Mouse (Mus musculus) left cerebral cortex, adult 18-20 months (tissue): ENCODE results near the gene Lama5. TPM values are rescaled to one million over a fixed set of nuclear protein-coding genes. Genes with fewer than 3 reads are reported as not detected.
A peak's percentile ranks its signal among the peaks of the same experiment; 100 is the strongest.

ENCODE experiments used
- DNase-seq, 2 experiments: peaks; one replicate each; pipeline ENCODE4 v3.0.0; 2021 to 2022; ENCODE audit warnings: low spot score in 2 of 2, mixed read lengths in 1 of 2
- microRNA-seq, 2 experiments: library from miRNA; unstranded; fragments of <30 nt; microRNA quantifications; one replicate each; pipeline ENCODE4 v1.2.0; 2021
- total RNA-seq, 2 experiments: library from RNA; stranded (reverse); gene quantifications; 2 replicates each; pipeline ENCODE4 v1.2.3; 2021

Lama5 gene
- total RNA-seq, 2 experiments from 2014 or later: 8.2 to 11.2 TPM

GRCm38 (mm10) chr2:180158627-180159026 is 67.0 kb downstream of the Lama5 start:
- no peak for DNase-seq

DNA sequence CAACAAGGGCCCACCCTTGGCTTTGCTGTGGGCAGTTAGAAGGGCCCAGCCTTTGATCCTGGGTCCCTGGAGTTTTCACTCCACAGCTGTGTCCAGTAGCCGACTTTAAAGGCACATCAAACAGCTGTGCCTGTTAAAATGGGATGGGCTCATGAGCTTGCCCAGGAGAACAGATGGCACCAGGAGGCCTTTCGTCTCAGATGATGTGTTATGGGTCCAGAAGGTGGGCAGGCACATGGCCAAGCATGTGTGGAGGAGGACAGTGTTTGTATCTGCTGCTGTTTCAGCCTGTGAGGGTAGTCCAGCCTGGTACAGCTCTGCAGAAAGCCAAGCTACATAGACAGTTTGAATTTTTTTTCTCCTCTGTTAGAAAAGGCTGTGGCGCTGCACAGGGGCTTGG is 70.9 kb downstream of the Lama5 start:
- DNase-seq: peak; percentile 44 to 74

GRCm38 (mm10) chr2:180148551-180148950 is 77.1 kb downstream of the Lama5 start:
- DNase-seq: no peak

GRCm38 (mm10) chr2:180147379-180147778 is 78.3 kb downstream of the Lama5 start:
- DNase-seq: peak; percentile 15 to 45

DNA sequence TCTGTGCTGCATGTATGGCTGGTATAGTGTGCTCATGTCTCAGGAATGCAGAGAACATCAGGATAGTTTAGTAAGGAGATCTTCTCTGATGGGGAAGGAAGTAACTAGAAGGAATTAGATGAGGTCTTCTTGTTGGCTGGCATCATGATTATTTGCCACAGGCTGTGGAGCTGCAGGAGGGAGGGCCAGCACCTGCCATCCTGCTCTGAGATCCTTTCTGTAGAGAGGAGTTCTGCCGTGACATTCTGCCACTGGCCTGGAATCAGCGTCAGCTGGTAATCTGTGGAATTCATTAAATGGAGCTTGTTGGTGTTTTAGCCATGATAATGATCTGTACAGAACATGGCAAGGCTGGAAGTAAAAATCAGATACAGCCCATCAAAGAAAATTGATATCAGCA is 79.6 kb downstream of the Lama5 start:
- no peak for DNase-seq

- DNase-seq: no peak
These were observed 90.2 kb downstream of the Lama5 start for GRCm38 (mm10) chr2:180135414-180135813.

DNA sequence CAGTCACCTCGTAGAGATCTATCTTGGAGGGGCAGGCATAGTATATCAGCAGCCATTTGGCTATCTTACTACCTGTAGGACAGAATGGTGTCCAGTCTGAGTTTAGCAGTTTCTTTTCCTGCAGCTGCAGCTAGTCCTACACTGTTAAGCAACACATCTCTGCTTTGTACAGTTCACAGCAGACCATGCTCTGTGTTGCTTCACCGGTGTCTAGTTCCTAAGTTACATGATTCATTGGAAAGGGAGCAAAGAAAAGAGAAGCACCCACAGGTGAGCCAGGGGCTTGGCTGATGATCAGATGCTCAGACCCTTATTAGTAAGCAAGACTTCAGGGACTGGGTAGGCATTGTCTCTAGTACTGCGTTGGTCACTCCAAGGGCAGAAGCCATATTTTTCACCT is 91.7 kb downstream of the Lama5 start:
- DNase-seq: no peak

DNA sequence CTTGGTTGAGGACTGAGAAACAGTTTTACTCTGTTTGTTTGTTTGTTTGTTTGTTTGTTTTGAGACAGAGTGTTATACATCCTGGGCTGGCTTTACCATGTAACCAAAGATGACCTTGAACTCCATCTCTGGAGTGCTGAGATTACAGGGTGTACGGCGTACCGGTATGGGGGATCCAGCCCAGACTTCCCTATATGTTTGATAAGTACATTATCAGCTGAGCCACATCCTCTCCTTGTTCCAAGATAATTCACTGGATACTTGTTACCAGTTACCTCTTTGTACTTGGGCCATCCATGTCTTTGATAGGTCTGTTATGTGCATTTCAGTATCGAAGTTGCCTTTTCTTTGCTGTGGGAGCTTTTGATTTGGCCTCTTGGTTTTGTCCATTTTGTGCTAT is 92.4 kb downstream of the Lama5 start:
- no peak for DNase-seq

GRCm38 (mm10) chr2:180127675-180128074 is 98.0 kb downstream of the Lama5 start:
- no peak for DNase-seq

Small RNA genes within 50 kb of the gene (microRNA-seq; reads per million reads assigned to microRNA genes)
- gene Mir3091 (0 to 0.85 reads per million in 2 experiments), gene Mir7005 (0 to 0.75 reads per million in 2 experiments)

Other genes with a start within 250 kb of the Lama5 start
- gene Taf4, start 249.2 kb downstream of the Lama5 start, total RNA-seq: 10 to 100 TPM; 20.5 to 21.6 TPM
- 100 to 1,000 TPM; 104 to 106 TPM for gene Lsm14b, start 200.9 kb downstream of the Lama5 start, total RNA-seq
- 100 to 1,000 TPM; 169 to 172 TPM for gene Psma7, start 183.4 kb downstream of the Lama5 start, total RNA-seq
- 10 to 100 TPM; 40.2 to 41.9 TPM for gene Ss18l1, start 183.3 kb downstream of the Lama5 start, total RNA-seq
- gene Mtg2, start 155.3 kb downstream of the Lama5 start, total RNA-seq: 10 to 100 TPM; 13.7 to 17.5 TPM
- gene Hrh3, start 121.4 kb downstream of the Lama5 start, total RNA-seq: 100 to 1,000 TPM in 1 of 2 experiments, 10 to 100 TPM in 1; 87.6 to 114 TPM
- gene Osbpl2, start 106.6 kb downstream of the Lama5 start, total RNA-seq: 10 to 100 TPM; 49.1 to 54.1 TPM
- 100 to 1,000 TPM; 106 to 111 TPM for gene Adrm1, start 54.4 kb downstream of the Lama5 start, total RNA-seq
- 100 to 1,000 TPM; 728 to 804 TPM for gene Rps21, start 31.5 kb upstream of the Lama5 start, total RNA-seq
- gene Cables2, start 47.6 kb upstream of the Lama5 start, total RNA-seq: 10 to 100 TPM; 30.5 to 33.7 TPM
- gene Rbbp8nl, start 64.0 kb upstream of the Lama5 start, total RNA-seq: not detected
- not detected for gene Gata5, start 108.8 kb upstream of the Lama5 start, total RNA-seq
- gene Slco4a1, start 230.4 kb upstream of the Lama5 start, total RNA-seq: 1 to 10 TPM; 1.7 to 2.4 TPM